ENCODE assay signal across 16 mouse cellular contexts in the genomic region with DNA sequence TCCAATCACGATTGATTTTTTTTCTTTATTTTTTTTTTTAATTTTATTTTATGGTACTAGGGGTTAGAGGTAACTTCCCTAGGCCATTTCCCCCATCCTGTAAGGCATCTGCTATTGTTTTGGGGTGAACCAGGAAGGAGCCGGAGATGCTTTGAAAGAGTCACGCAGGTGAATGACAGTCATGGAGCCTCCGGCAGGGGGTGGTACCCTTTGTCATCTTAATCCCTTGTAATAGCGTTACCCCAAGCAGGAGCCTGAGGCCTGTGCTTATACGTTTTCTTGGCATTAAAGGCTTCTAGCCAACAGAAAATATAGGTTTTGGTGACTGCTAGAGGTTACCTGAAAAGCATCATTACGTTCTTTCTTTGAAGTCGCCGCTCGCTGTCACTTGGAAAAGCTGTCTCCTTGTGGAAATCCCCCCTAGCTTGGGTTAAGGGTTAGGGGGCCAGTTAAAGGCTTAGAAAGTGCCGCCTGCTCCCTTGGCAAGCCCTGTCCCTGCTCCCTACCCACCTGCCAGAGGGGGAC.
DNase-seq lines count a peak whose midpoint lies in the region; ATAC-seq and TF ChIP-seq lines count a peak whose summit lies in the region.
"Had no signal": no experiment of that assay in that cellular context is flagged by ENCODE, and none has a peak within 500 bp of the region (broad histone marks: within the 10 kb centered on the region; RNA-seq: fewer than 3 reads in every experiment).

No protein-coding gene starts in this region.

- 8% methylated on average over 11 of the region's 11 CpGs for WGBS in forebrain, embryonic 12.5 days
- WGBS in forebrain, embryonic 14.5 days = 14% methylated on average over 11 of the region's 11 CpGs
- WGBS in kidney, postnatal 0 days = 19% methylated on average over 11 of the region's 11 CpGs
- WGBS in embryonic facial prominence, embryonic 12.5 days = 10% methylated on average over 11 of the region's 11 CpGs
- 7% methylated on average over 11 of the region's 11 CpGs for WGBS in midbrain, embryonic 14.5 days
- WGBS in lung, postnatal 0 days = 37% methylated on average over 11 of the region's 11 CpGs

- DNase-seq in forebrain, embryonic 14.5 days (ENCODE audit: low spot score) = no peak
- DNase-seq in kidney, postnatal 0 days (ENCODE audit: low spot score) = no peak
- no peak for DNase-seq in kidney, postnatal 14 days
- peak; percentile 57 for DNase-seq in midbrain, embryonic 14.5 days
- DNase-seq in Muller cell, postnatal 12 days (ENCODE audit: inconsistent ontology term) = no peak
- DNase-seq in lung, postnatal 0 days (ENCODE audit: low spot score) = no peak
- DNase-seq: adrenal gland, postnatal 36 days; cerebellum, postnatal 36 days; gastrocnemius, postnatal 25 days; liver, embryonic 13.5 days had no signal

- no peaks in the 10 kb centered on the region for H3K9me3 ChIP-seq in forebrain, embryonic 12.5 days
- no peaks in the 10 kb centered on the region for H3K9me3 ChIP-seq in forebrain, embryonic 14.5 days (replicated peaks; ENCODE audit: control insufficient read depth, low read length)
- H3K9me3 ChIP-seq in kidney, postnatal 0 days (replicated peaks; ENCODE audit: low read length) = no peaks in the 10 kb centered on the region
- H3K9me3 ChIP-seq in embryonic facial prominence, embryonic 12.5 days = no peaks in the 10 kb centered on the region
- H3K9me3 ChIP-seq in midbrain, embryonic 14.5 days (ENCODE audit: control insufficient read depth, low read length) = no peaks in the 10 kb centered on the region
- no peaks in the 10 kb centered on the region for H3K9me3 ChIP-seq in lung, postnatal 0 days (ENCODE audit: low read length)
- H3K9me3 ChIP-seq: G1E; liver, embryonic 13.5 days had no signal

- peak overlapping the region; percentile 13 for H3K4me2 ChIP-seq in forebrain, embryonic 12.5 days
- H3K4me2 ChIP-seq in forebrain, embryonic 14.5 days (ENCODE audit: low read length) = no peak overlapping the region
- H3K4me2 ChIP-seq in kidney, postnatal 0 days (ENCODE audit: low read length) = 0 out of 2 replicates have a peak overlapping the region, but pooled peaks have one; percentile 10
- H3K4me2 ChIP-seq in embryonic facial prominence, embryonic 12.5 days (replicated peaks) = 0 out of 2 replicates have a peak overlapping the region, but pooled peaks have one; percentile 17
- 0 out of 2 replicates have a peak overlapping the region, but pooled peaks have one; percentile 12 for H3K4me2 ChIP-seq in midbrain, embryonic 14.5 days (ENCODE audit: low read length)
- no peak overlapping the region for H3K4me2 ChIP-seq in lung, postnatal 0 days (replicated peaks; ENCODE audit: low read depth, low read length)
- H3K4me2 ChIP-seq: liver, embryonic 13.5 days had no signal

- no peak for TF ChIP-seq CTCF in kidney, postnatal 0 days (IDR thresholded peaks at IDR 0.05; ENCODE audit: low read depth)
- TF ChIP-seq CTCF in lung, postnatal 0 days (IDR thresholded peaks at IDR 0.05) = no peak

- no peak for ATAC-seq in forebrain, embryonic 12.5 days (ENCODE audit: low FRiP score)
- no peak for ATAC-seq in forebrain, embryonic 14.5 days
- ATAC-seq in kidney, postnatal 0 days (replicated peaks; ENCODE audit: low FRiP score, low read depth) = no peak
- ATAC-seq in embryonic facial prominence, embryonic 12.5 days (ENCODE audit: insufficient number of reproducible peaks, insufficient read depth, low FRiP score, low TSS enrichment) = no peak
- no peak for ATAC-seq in midbrain, embryonic 14.5 days (ENCODE audit: low FRiP score, low TSS enrichment)
- ATAC-seq in lung, postnatal 0 days = no peak
- ATAC-seq: inflammation-experienced regulatory T-cells, adult 6 months had no signal

- H3K4me3 ChIP-seq in forebrain, embryonic 12.5 days (replicated peaks) = no peak overlapping the region
- H3K4me3 ChIP-seq in forebrain, embryonic 14.5 days (ENCODE audit: low read depth, low read length) = no peak overlapping the region
- no peak overlapping the region for H3K4me3 ChIP-seq in kidney, postnatal 0 days (replicated peaks; ENCODE audit: low read depth, low read length)
- no peak overlapping the region for H3K4me3 ChIP-seq in embryonic facial prominence, embryonic 12.5 days
- no peak overlapping the region for H3K4me3 ChIP-seq in midbrain, embryonic 14.5 days (replicated peaks; ENCODE audit: low read depth, low read length)
- H3K4me3 ChIP-seq in lung, postnatal 0 days (ENCODE audit: low read depth, low read length) = no peak overlapping the region
- H3K4me3 ChIP-seq: layer of hippocampus, adult 2 months; liver, embryonic 13.5 days had no signal

- no peak overlapping the region for H3K9ac ChIP-seq in forebrain, embryonic 12.5 days
- H3K9ac ChIP-seq in forebrain, embryonic 14.5 days (ENCODE audit: low read length) = no peak overlapping the region
- H3K9ac ChIP-seq in kidney, postnatal 0 days (ENCODE audit: low read depth, low read length) = no peak overlapping the region
- no peak overlapping the region for H3K9ac ChIP-seq in embryonic facial prominence, embryonic 12.5 days
- H3K9ac ChIP-seq in midbrain, embryonic 14.5 days (replicated peaks; ENCODE audit: low read length) = no peak overlapping the region
- H3K9ac ChIP-seq in lung, postnatal 0 days (replicated peaks; ENCODE audit: low read depth) = no peak overlapping the region
- H3K9ac ChIP-seq: liver, embryonic 13.5 days had no signal

- H3K4me1 ChIP-seq in forebrain, embryonic 12.5 days = peaks cover 44% of the 10 kb centered on the region
- peaks cover 25% of the 10 kb centered on the region for H3K4me1 ChIP-seq in forebrain, embryonic 14.5 days (ENCODE audit: control insufficient read depth, insufficient read depth, low read length)
- H3K4me1 ChIP-seq in kidney, postnatal 0 days (replicated peaks; ENCODE audit: insufficient read depth, low read length) = no peaks in the 10 kb centered on the region
- H3K4me1 ChIP-seq in embryonic facial prominence, embryonic 12.5 days = peaks cover 30% of the 10 kb centered on the region
- H3K4me1 ChIP-seq in midbrain, embryonic 14.5 days (ENCODE audit: control insufficient read depth, insufficient read depth, low read length) = peaks cover 25% of the 10 kb centered on the region
- H3K4me1 ChIP-seq in lung, postnatal 0 days (ENCODE audit: insufficient read depth, low read depth, low read length) = no peaks in the 10 kb centered on the region
- H3K4me1 ChIP-seq: liver, embryonic 13.5 days had no signal

- no peaks in the 10 kb centered on the region for H3K36me3 ChIP-seq in forebrain, embryonic 12.5 days (replicated peaks)
- no peaks in the 10 kb centered on the region for H3K36me3 ChIP-seq in forebrain, embryonic 14.5 days (ENCODE audit: control insufficient read depth, insufficient read depth, low read length)
- H3K36me3 ChIP-seq in kidney, postnatal 0 days (ENCODE audit: insufficient read depth, low read length) = no peaks in the 10 kb centered on the region
- no peaks in the 10 kb centered on the region for H3K36me3 ChIP-seq in embryonic facial prominence, embryonic 12.5 days
- H3K36me3 ChIP-seq in midbrain, embryonic 14.5 days (ENCODE audit: control insufficient read depth, insufficient read depth, low read length) = no peaks in the 10 kb centered on the region
- no peaks in the 10 kb centered on the region for H3K36me3 ChIP-seq in lung, postnatal 0 days (ENCODE audit: insufficient read depth, low read length)
- H3K36me3 ChIP-seq: G1E; liver, embryonic 13.5 days had no signal

- no peak overlapping the region for H3K27ac ChIP-seq in forebrain, embryonic 12.5 days
- no peak overlapping the region for H3K27ac ChIP-seq in forebrain, embryonic 14.5 days (ENCODE audit: low read depth, low read length)
- peak overlapping the region; percentile 27; the same call in 1 of the 2 replicates for H3K27ac ChIP-seq in kidney, postnatal 0 days
- H3K27ac ChIP-seq in embryonic facial prominence, embryonic 12.5 days = peak overlapping the region; percentile 82
- H3K27ac ChIP-seq in midbrain, embryonic 14.5 days (replicated peaks; ENCODE audit: low read depth, low read length) = no peak overlapping the region
- H3K27ac ChIP-seq in lung, postnatal 0 days (ENCODE audit: low read length) = no peak overlapping the region
- H3K27ac ChIP-seq: layer of hippocampus, adult 2 months; liver, embryonic 13.5 days; macrophage had no signal

- H3K27me3 ChIP-seq in forebrain, embryonic 12.5 days = peaks cover 39% of the 10 kb centered on the region
- H3K27me3 ChIP-seq in forebrain, embryonic 14.5 days (replicated peaks; ENCODE audit: control insufficient read depth, insufficient read depth, low read length) = no peaks in the 10 kb centered on the region
- H3K27me3 ChIP-seq in kidney, postnatal 0 days (ENCODE audit: insufficient read depth, low read length) = no peaks in the 10 kb centered on the region
- no peaks in the 10 kb centered on the region for H3K27me3 ChIP-seq in embryonic facial prominence, embryonic 12.5 days
- no peaks in the 10 kb centered on the region for H3K27me3 ChIP-seq in midbrain, embryonic 14.5 days (ENCODE audit: control insufficient read depth, insufficient read depth, low read length)
- H3K27me3 ChIP-seq in lung, postnatal 0 days (replicated peaks; ENCODE audit: insufficient read depth, low read length) = no peaks in the 10 kb centered on the region

- TF ChIP-seq EP300 in lung, postnatal 0 days (IDR thresholded peaks at IDR 0.05) = no peak

Comparison
In these comparisons a context has a peak if more than half of its experiments do, and no peak if none do; other contexts are left out.
1. H3K4me2 ChIP-seq: peak in forebrain, embryonic 12.5 days (single experiment), kidney, postnatal 0 days (single experiment), embryonic facial prominence, embryonic 12.5 days (single experiment) and midbrain, embryonic 14.5 days (single experiment); none in forebrain, embryonic 14.5 days (single experiment) and lung, postnatal 0 days (single experiment).
2. H3K27ac ChIP-seq: peak in kidney, postnatal 0 days (single experiment) and embryonic facial prominence, embryonic 12.5 days (single experiment); none in forebrain, embryonic 12.5 days (single experiment), forebrain, embryonic 14.5 days (single experiment), midbrain, embryonic 14.5 days (single experiment) and lung, postnatal 0 days (single experiment).